Mouse (Mus musculus): ENCODE results near the gene Tubg1. TPM values are rescaled to one million over a fixed set of nuclear protein-coding genes. Genes with fewer than 3 reads are reported as not detected.

Tubg1 gene
- 1.2 TPM for polyA plus RNA-seq (2014; fragmentation: Illumina TruSeq; extraction: RNeasy Lipid Tissue Mini Kit (QIAGEN cat#74804))

DNA sequence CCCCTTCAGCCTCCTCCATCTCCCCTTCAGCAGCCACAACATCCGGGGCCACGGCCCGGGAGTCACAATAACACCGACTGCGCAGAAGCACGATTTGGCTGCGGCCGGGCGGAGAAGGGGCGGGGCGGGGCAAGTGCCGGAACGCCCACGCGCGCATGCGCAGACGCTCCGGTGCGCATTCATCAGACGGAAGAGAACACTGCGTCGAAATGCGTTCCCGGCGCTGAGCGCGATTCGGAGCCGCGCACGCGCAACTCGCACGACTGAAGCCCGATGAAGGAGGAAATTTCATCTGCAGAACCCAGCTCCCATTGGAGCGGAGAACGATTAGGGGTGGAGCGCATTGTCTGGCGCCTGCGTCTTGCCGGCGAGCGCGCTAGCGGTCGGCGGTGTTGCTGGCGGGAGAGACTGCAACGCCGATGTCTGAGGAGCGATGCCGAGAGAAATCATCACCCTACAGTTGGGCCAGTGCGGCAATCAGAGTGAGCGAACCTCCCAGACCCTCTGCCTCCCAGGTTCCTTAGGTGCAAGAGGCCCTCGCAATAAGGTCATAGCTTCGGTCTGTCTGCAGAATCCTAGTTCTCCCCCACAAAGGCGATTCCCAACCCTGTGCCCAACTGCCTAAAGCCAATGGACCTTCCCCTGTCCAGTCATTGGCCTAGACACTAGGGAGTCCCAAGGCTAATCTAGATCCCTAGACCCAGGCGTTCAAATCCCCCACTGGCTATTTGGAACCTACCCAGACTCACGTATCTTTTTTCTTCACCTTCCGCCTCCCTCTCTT lies at the start of gene Tubg1, which contains the start of gene Retreg3:
Gene Tubg1, plus strand, starts transcription at position 178 of the 784 bp plus-strand sequence.
Gene Retreg3, minus strand, starts transcription at position 133 of the 784 bp plus-strand sequence.

DNA sequence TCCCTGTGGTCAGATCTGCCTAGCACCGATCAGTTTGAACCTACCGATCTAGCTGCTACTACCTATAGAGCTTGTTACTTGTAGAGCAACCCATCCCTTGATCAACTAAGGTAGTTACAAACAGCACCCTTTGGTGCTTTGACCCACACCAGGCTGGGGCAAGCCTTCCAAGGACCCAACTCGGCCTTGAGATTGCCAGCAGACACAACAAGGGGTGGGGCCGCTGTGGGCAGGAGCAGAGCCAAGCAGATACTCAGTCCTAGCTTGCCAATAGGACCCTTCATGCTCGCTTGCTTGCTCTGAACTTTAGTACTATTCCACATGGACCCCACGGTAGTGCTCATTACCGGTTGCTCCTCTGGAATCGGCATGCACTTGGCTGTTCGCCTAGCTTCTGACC lies 41.6 kb upstream of the Tubg1 start, which contains the start of gene Hsd17b1:
Gene Hsd17b1, plus strand, starts transcription at position 291 of the 400 bp plus-strand sequence.

DNA sequence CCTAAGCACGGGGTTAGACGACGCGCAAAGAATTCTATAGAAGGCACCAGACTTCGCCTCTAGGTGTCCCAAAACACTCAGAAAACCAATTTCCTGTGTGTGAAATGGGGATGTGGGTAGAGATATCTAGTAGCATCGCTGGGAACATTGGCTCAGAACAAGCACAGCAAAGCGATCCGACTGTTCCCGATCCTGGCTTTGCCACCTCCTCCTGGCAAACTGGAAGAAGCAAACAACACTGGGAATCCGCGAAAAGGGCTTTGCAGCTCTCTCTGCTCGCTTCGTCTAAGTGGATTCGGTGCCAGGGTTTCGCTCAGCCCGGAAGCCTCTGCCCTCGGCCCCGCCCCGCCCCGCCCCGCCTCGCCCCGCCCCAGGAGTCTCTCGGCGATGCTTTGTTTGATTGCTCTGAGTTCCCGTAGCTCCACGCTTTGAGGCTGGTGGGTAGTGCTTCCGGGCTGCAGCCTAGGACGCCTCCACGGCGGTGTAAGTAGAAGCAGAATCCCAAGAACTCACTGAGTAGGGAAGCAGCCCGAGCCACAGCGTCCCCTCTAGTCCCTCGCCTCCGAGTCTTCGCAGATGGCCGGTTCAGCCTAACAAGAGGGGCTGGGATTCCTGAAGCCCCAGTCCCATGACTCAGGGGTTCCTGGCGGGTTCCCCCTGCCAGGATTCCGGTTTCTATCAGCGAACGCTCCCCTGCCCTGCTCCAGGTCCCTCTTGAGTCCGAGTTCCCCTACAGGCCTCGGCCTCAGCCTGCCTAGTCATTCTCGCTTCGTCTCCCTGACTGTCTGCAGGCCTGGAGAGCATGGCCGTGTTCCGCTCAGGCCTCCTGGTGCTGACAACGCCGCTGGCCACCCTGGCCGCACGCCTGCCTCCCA lies 37.3 kb upstream of the Tubg1 start, which contains the start of gene Coasy:
Gene Coasy, plus strand, starts transcription at position 358 of the 875 bp plus-strand sequence.

DNA sequence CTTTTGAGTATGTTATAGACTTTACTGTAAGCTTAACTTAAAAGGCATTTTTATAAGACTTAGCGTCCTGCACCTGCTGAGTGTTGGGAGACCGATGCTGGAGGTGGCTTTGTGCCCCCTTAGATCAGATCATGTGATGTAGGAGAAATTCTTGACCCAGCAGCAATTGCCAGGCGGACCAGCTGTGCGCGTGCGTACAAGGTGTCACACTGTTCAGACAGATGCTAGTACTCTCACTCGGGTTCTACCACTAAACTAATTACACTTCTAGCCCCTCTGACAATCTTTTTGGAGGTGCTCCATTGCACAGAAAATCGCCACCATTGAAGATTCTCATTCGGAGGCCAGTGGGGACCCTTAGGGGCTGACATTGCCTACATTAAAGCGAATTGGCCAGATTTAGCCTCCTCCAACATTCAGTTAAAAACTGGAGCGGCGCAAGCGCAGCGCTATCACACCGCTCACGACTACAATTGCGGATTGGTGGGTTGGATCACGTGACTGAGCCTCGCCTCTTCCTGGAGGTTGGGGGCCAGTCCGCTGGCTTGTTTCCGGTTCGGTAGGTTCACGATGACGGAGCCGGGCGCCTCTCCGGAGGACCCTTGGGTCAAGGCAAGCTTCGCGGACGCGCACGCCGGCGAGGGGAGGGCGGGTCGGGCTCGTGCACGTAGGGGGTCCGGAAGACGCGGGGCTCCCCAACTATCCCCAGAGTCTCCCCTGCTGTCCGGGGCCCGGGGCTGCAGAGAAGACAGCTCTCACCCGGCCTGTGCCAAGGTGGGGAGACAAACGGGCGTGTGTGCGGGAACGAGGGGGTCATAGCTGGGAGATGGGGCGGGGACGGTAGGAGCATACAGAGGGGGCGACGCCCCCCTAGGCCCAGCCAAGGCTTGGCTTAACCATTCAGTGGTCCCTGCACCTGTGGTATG lies 32.7 kb upstream of the Tubg1 start, which contains the start of gene Mlx:
Gene Mlx, plus strand, starts transcription at position 522 of the 926 bp plus-strand sequence.

DNA sequence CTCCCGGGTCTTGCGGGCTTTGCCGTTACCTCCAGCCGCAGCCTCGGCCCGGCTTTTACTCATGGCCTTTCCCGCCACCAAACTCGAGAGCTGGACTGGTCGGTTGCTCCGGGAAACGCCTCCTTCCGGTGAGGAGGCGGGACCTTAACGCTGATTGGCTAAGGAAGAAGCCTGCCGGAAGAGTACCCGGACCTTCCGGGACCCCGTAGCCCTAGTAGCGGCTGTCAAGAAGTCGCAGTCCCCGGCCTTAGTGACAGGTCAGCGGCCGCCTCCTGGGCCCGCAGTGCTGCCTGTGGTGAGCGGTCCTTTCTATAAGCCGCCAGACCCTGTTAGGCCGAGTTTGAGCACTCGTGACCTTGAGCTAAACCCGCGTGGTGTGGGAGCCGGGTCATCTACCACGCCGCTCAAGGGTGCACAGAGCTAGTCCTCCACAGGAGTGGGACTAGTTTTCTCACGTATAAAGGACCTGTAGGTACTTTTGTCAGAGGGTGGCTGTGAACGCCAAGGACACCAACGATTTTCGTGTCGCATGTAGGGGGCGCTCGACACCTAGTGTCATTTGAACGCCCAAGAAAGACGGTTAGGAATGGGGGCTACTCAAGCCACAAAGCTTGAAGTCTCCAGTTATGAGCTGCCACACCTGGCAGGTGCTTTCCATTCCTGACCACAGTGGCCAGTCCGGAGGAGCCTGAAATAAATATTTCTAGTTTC lies 24.3 kb upstream of the Tubg1 start, which contains the start of gene Psmc3ip:
Gene Psmc3ip, minus strand, starts transcription at position 123 of the 711 bp plus-strand sequence.

DNA sequence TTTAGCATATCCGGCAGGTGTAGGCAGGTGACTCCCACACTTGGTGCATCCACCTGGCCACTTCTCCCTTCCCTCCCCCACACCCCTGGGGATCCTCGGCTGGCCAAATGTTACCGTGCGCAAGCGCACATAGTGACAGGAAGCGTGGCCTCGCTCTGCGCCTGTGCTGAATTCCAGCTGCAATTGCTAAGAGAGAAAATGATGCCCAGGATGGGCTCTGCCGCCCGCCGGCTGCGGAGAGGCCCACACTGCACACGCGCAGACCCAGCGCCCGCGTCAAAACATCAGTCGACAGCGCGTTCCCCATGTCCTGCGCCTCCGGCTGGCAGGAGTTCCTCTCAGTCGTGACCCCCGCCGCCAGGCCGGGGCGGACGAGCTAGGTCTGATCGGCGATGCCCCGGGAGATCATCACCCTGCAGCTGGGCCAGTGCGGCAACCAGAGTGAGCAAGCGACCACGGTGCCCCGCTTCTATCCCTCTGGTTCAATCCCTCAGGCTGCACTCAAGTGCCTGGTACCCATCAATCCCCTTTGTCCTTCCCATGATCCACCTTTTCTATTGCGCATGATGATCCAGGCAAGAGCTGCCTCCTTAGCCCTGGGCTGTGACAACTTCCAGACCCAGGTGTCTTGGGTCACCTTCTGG lies 36.1 kb downstream of the Tubg1 start, which contains the start of gene Tubg2:
Gene Tubg2, plus strand, starts transcription at position 180 of the 644 bp plus-strand sequence.

DNA sequence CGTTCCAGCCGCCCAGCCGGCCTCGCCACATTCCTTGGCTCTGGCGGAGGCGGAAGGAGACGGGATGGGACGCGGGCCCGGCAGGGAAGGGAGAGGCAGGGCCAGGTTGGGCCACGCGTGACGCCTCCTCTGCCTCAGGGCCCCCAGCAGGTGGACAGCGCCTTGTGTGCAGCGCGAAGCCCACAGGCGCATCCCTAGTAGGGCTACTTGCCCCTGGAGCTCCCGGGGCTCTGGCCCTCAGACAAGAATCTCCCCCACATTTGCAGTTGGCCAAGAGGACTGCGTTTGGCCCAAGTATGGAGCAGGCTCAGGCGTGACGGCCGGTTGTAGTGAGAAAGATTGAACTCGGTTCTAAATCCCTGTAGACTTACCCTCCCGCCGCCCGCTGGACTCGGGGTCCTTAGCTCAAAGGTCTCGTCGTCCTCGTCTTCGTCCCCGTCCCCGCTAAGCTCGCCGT lies 50.6 kb downstream of the Tubg1 start, which contains the start of gene Cntnap1:
Gene Cntnap1, plus strand, starts transcription at position 170 of the 457 bp plus-strand sequence.

DNA sequence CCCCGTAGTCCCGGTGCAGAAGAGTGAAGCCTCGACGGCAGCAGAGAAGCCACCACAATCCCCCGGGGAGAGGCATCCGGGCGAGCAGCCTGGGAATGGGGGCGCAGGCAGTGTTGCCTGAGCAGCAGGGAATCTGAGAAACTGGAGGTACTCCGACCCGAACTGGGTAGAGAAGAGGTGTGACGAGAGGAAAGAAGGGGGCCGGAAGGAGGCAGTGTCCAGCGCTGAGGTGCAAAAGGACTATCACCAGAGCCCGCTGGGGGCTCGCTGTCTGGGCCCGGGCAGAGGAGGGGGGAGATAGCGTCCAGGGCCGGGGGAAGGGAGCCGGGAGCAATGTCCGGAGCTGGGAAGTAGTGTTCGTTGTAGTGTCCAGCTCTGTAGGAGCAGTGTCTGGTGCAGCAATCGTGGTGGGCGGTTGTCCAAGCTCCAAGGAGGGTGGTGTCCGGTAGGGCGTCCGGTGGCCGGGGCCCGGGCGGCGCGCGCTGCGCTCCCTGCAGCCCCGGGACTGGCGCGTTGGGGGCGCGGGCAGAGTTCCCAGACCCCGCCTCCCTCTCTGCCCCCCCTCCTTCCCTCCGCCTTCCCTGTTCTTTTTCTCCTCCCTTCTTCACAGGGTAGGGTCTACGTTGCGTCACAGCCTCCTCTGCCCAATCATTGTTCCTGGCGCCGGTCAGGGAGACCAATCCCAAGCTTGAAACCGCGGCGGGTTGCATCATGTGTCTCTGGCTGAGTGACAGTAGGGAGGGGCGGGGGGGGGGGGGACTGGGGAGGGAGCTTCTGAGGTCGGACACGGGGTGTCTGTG lies 51.3 kb downstream of the Tubg1 start, which contains the start of gene Plekhh3:
Gene Plekhh3, minus strand, starts transcription at position 541 of the 800 bp plus-strand sequence.

DNA sequence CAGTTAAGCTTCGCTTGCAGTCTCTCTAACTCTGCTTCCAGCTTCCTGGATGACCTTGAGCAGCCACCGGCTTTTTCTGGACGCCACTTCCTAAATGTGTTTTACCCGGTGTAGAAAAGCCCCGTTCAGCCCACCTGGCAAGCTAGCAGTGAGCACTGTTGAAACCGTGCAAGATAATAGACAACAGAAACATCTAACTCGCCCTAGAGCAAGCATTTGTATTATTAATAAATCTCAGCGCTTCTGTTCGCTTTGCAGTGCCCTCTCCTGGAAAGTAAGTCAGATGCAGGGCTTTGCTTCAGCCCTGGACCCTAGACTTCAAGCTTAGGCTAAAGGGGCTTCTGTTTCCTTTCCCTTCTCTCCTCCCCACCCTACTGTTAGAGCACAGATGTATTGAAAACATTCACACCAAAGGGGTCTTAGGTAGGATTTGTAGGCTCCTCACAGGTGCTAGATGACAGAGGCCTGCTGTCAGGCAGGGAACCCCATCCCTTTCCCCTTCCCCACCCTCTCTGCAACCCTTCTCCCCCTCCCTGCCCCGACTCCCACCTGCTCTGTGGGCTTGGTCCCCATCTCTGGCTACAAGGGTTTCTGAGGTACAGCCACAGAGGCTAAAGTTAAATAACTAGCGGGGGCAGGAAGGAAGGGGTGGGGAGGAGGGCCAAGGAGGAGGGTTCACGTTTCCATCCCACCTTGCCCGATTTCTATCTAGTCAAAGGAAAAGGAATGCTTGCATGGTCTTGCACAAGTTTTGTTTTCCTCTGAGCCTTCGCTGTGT lies 55.3 kb downstream of the Tubg1 start, which contains the start of gene Ccr10:
Gene Ccr10, minus strand, starts transcription at position 593 of the 778 bp plus-strand sequence.

Other genes with a start within 250 kb of the Tubg1 start
- 20.3 TPM for gene Stat3, start 180.4 kb upstream of the Tubg1 start, polyA plus RNA-seq (2014; fragmentation: Illumina TruSeq; extraction: RNeasy Lipid Tissue Mini Kit (QIAGEN cat#74804))
- 186 TPM for gene Cavin1, start 149.1 kb upstream of the Tubg1 start, polyA plus RNA-seq (2014; fragmentation: Illumina TruSeq; extraction: RNeasy Lipid Tissue Mini Kit (QIAGEN cat#74804))
- 64.6 TPM for gene Atp6v0a1, start 110.5 kb upstream of the Tubg1 start, polyA plus RNA-seq (2014; fragmentation: Illumina TruSeq; extraction: RNeasy Lipid Tissue Mini Kit (QIAGEN cat#74804))
- 1.3 TPM for gene Naglu, start 49.9 kb upstream of the Tubg1 start, polyA plus RNA-seq (2014; fragmentation: Illumina TruSeq; extraction: RNeasy Lipid Tissue Mini Kit (QIAGEN cat#74804))
- 159 TPM for gene Hsd17b1, start 41.5 kb upstream of the Tubg1 start, polyA plus RNA-seq (2014; fragmentation: Illumina TruSeq; extraction: RNeasy Lipid Tissue Mini Kit (QIAGEN cat#74804))
- gene Coasy, start 37.4 kb upstream of the Tubg1 start, polyA plus RNA-seq (2014; fragmentation: Illumina TruSeq; extraction: RNeasy Lipid Tissue Mini Kit (QIAGEN cat#74804)), result 6.9 TPM
- gene Mlx, start 32.7 kb upstream of the Tubg1 start, polyA plus RNA-seq (2014; fragmentation: Illumina TruSeq; extraction: RNeasy Lipid Tissue Mini Kit (QIAGEN cat#74804)), result 28.9 TPM
- gene Psmc3ip, start 24.5 kb upstream of the Tubg1 start, polyA plus RNA-seq (2014; fragmentation: Illumina TruSeq; extraction: RNeasy Lipid Tissue Mini Kit (QIAGEN cat#74804)), result 10.6 TPM
- 48.5 TPM for gene Retreg3, start within 50 bp of the Tubg1 start, polyA plus RNA-seq (2014; fragmentation: Illumina TruSeq; extraction: RNeasy Lipid Tissue Mini Kit (QIAGEN cat#74804))
- gene Tubg2, start 36.0 kb downstream of the Tubg1 start, polyA plus RNA-seq (2014; fragmentation: Illumina TruSeq; extraction: RNeasy Lipid Tissue Mini Kit (QIAGEN cat#74804)), result not detected
- 0.48 TPM for gene Cntnap1, start 50.6 kb downstream of the Tubg1 start, polyA plus RNA-seq (2014; fragmentation: Illumina TruSeq; extraction: RNeasy Lipid Tissue Mini Kit (QIAGEN cat#74804))
- gene Plekhh3, start 51.4 kb downstream of the Tubg1 start, polyA plus RNA-seq (2014; fragmentation: Illumina TruSeq; extraction: RNeasy Lipid Tissue Mini Kit (QIAGEN cat#74804)), result 0.48 TPM
- not detected for gene Ccr10, start 55.5 kb downstream of the Tubg1 start, polyA plus RNA-seq (2014; fragmentation: Illumina TruSeq; extraction: RNeasy Lipid Tissue Mini Kit (QIAGEN cat#74804))
- gene Ezh1, start 106.5 kb downstream of the Tubg1 start, polyA plus RNA-seq (2014; fragmentation: Illumina TruSeq; extraction: RNeasy Lipid Tissue Mini Kit (QIAGEN cat#74804)), result 28.3 TPM
- gene Ramp2, start 126.1 kb downstream of the Tubg1 start, polyA plus RNA-seq (2014; fragmentation: Illumina TruSeq; extraction: RNeasy Lipid Tissue Mini Kit (QIAGEN cat#74804)), result 10.1 TPM
- gene Vps25, start 133.8 kb downstream of the Tubg1 start, polyA plus RNA-seq (2014; fragmentation: Illumina TruSeq; extraction: RNeasy Lipid Tissue Mini Kit (QIAGEN cat#74804)), result 62.5 TPM
- gene Wnk4, start 140.6 kb downstream of the Tubg1 start, polyA plus RNA-seq (2014; fragmentation: Illumina TruSeq; extraction: RNeasy Lipid Tissue Mini Kit (QIAGEN cat#74804)), result not detected
- 1.3 TPM for gene Cntd1, start 159.1 kb downstream of the Tubg1 start, polyA plus RNA-seq (2014; fragmentation: Illumina TruSeq; extraction: RNeasy Lipid Tissue Mini Kit (QIAGEN cat#74804))
- gene Coa3, start 159.2 kb downstream of the Tubg1 start, polyA plus RNA-seq (2014; fragmentation: Illumina TruSeq; extraction: RNeasy Lipid Tissue Mini Kit (QIAGEN cat#74804)), result 3.5 TPM
- gene Becn1, start 182.3 kb downstream of the Tubg1 start, polyA plus RNA-seq (2014; fragmentation: Illumina TruSeq; extraction: RNeasy Lipid Tissue Mini Kit (QIAGEN cat#74804)), result 83.0 TPM
- 240 TPM for gene Psme3, start 196.3 kb downstream of the Tubg1 start, polyA plus RNA-seq (2014; fragmentation: Illumina TruSeq; extraction: RNeasy Lipid Tissue Mini Kit (QIAGEN cat#74804))
- gene Aoc2, start 205.1 kb downstream of the Tubg1 start, polyA plus RNA-seq (2014; fragmentation: Illumina TruSeq; extraction: RNeasy Lipid Tissue Mini Kit (QIAGEN cat#74804)), result 0.26 TPM
- gene Aoc3, start 210.7 kb downstream of the Tubg1 start, polyA plus RNA-seq (2014; fragmentation: Illumina TruSeq; extraction: RNeasy Lipid Tissue Mini Kit (QIAGEN cat#74804)), result 59.7 TPM
- not detected for gene G6pc, start 247.6 kb downstream of the Tubg1 start, polyA plus RNA-seq (2014; fragmentation: Illumina TruSeq; extraction: RNeasy Lipid Tissue Mini Kit (QIAGEN cat#74804))

Measured in ovary, adult 10 weeks (tissue).